Mouse (Mus musculus) midbrain, embryonic 16.5 days (tissue): ENCODE data around the gene Acoxl. TPM values are rescaled to one million over a fixed set of nuclear protein-coding genes. Genes with fewer than 3 reads are reported as not detected.
A peak's percentile ranks its signal among the peaks of the same experiment; 100 is the strongest.

Experiments
- ATAC-seq: fragments of 200-750 bp; cut with Nextera tagmentation; 2 replicates; pipeline ENCODE4 v1.8.0; 2017; ENCODE audit warnings: moderate TSS enrichment
- H3K27ac ChIP-seq: fragments of 300-500 bp; sonication (generic); 2 replicates; pipeline ENCODE4 v1.5.1; 2014; ENCODE audit warnings: mild to moderate bottlenecking, low read length, mixed read lengths
- H3K27me3 ChIP-seq: fragments of 300-500 bp; sonication (generic); 2 replicates; pipeline ENCODE4 v1.6.1; 2014; ENCODE audit warnings: low read depth, low read length, mixed read lengths; ENCODE audit not compliant: control insufficient read depth, insufficient read depth
- H3K36me3 ChIP-seq: fragments of 300-500 bp; sonication (generic); 2 replicates; pipeline ENCODE4 v1.6.1; 2014; ENCODE audit warnings: mild to moderate bottlenecking, low read length, moderate library complexity, mixed read lengths; ENCODE audit not compliant: control insufficient read depth, insufficient read depth
- H3K4me1 ChIP-seq: fragments of 300-500 bp; sonication (generic); 2 replicates; pipeline ENCODE4 v1.6.1; 2014; ENCODE audit warnings: mild to moderate bottlenecking, low read length, mixed read lengths; ENCODE audit not compliant: control insufficient read depth, insufficient read depth
- H3K4me2 ChIP-seq: fragments of 300-500 bp; sonication (generic); 2 replicates; pipeline ENCODE4 v1.6.1; 2014; ENCODE audit warnings: mild to moderate bottlenecking, low read length, mixed read lengths
- H3K4me3 ChIP-seq: fragments of 300-500 bp; sonication (generic); 2 replicates; pipeline ENCODE4 v1.5.1; 2014; ENCODE audit warnings: low read depth, mild to moderate bottlenecking, low read length, moderate library complexity, mixed read lengths
- H3K9ac ChIP-seq: fragments of 300-500 bp; sonication (generic); 2 replicates; pipeline ENCODE4 v1.6.1; 2014; ENCODE audit warnings: low read depth, low read length, mixed read lengths
- H3K9me3 ChIP-seq: fragments of 300-500 bp; sonication (generic); replicated peaks from 2 replicates; pipeline ENCODE4 v1.6.1; 2014; ENCODE audit warnings: mild to moderate bottlenecking, low read length, mixed read lengths; ENCODE audit not compliant: control insufficient read depth, poor library complexity, severe bottlenecking
- WGBS: fragments of 180-500 bp; shearing (Covaris S2); extraction: QIAGEN DNeasy Blood & Tissue Kit; methylation state at CpG from one replicate; pipeline ENCODE4 v1.1.7; 2014; 5-methylcytosine and 5-hydroxymethylcytosine counted together
- polyA plus RNA-seq: library from polyadenylated mRNA; unstranded; fragments of >200 nt; fragmentation: Nextera tagmentation; extraction: Ambion mirVana; gene quantifications from 2 replicates; pipeline ENCODE4 v1.2.1, GENCODE M21; 2015

The Acoxl gene
- polyA plus RNA-seq, 1 experiment from 2014 or later: not detected

- 15% methylated on average over 2 of the region's 2 CpGs for WGBS
- no peaks in the 10 kb centered on the region for H3K9me3 ChIP-seq
- no peaks in the 10 kb centered on the region for H3K27me3 ChIP-seq
- ATAC-seq: peak; percentile 74; the same call in 1 of the 2 replicates
- peak overlapping the region; percentile 61; the same call in 1 of the 2 replicates for H3K27ac ChIP-seq
- H3K4me3 ChIP-seq: no peak overlapping the region
- H3K36me3 ChIP-seq: no peaks in the 10 kb centered on the region
- H3K4me1 ChIP-seq: peaks cover 19% of the 10 kb centered on the region
- no peak overlapping the region for H3K4me2 ChIP-seq
- no peak overlapping the region for H3K9ac ChIP-seq
Observed at GRCm38 (mm10) chr2:127961154-127961553, 122.5 kb downstream of the Acoxl start.

GRCm38 (mm10) chr2:127961802-127962433 lies 123.2 kb downstream of the Acoxl start:
- no peak overlapping the region for H3K4me2 ChIP-seq
- 22% methylated on average over 4 of the region's 4 CpGs for WGBS
- H3K27me3 ChIP-seq: no peaks in the 10 kb centered on the region
- no peak overlapping the region for H3K4me3 ChIP-seq
- H3K9ac ChIP-seq: no peak overlapping the region
- H3K36me3 ChIP-seq: no peaks in the 10 kb centered on the region
- peaks cover 19% of the 10 kb centered on the region for H3K4me1 ChIP-seq
- H3K27ac ChIP-seq: peak overlapping the region; percentile 26; the same call in 1 of the 2 replicates
- peak; percentile 43; the same call in 1 of the 2 replicates for ATAC-seq
- H3K9me3 ChIP-seq: no peaks in the 10 kb centered on the region

- no peaks in the 10 kb centered on the region for H3K27me3 ChIP-seq
- H3K4me3 ChIP-seq: no peak overlapping the region
- H3K4me1 ChIP-seq: no peaks in the 10 kb centered on the region
- no peak for ATAC-seq
- no peak overlapping the region for H3K27ac ChIP-seq
- no peaks in the 10 kb centered on the region for H3K36me3 ChIP-seq
- WGBS: 94% methylated on average over 2 of the region's 2 CpGs
- H3K9ac ChIP-seq: no peak overlapping the region
- no peak overlapping the region for H3K4me2 ChIP-seq
- H3K9me3 ChIP-seq: no peaks in the 10 kb centered on the region
Observed at GRCm38 (mm10) chr2:127968944-127969343, 130.3 kb downstream of the Acoxl start.

GRCm38 (mm10) chr2:127976276-127976675 lies 137.6 kb downstream of the Acoxl start:
- Histone ChIP-seq H3K4me1 (no peaks in the 10 kb centered on the region), H3K4me3 (no peak overlapping the region), H3K36me3 (no peaks in the 10 kb centered on the region), H3K9ac (no peak overlapping the region), H3K4me2 (no peak overlapping the region), H3K27me3 (no peaks in the 10 kb centered on the region), H3K9me3 (no peaks in the 10 kb centered on the region), H3K27ac (no peak overlapping the region)
- ATAC-seq: no peak
- 97% methylated on average over 1 of the region's 1 CpGs for WGBS

- ATAC-seq: no peak
- no peaks in the 10 kb centered on the region for H3K9me3 ChIP-seq
- no peaks in the 10 kb centered on the region for H3K4me1 ChIP-seq
- no peak overlapping the region for H3K9ac ChIP-seq
- 91% methylated on average over 7 of the region's 7 CpGs for WGBS
- H3K27ac ChIP-seq: no peak overlapping the region
- no peak overlapping the region for H3K4me3 ChIP-seq
- H3K27me3 ChIP-seq: no peaks in the 10 kb centered on the region
- no peaks in the 10 kb centered on the region for H3K36me3 ChIP-seq
- no peak overlapping the region for H3K4me2 ChIP-seq
Observed at GRCm38 (mm10) chr2:127978601-127979230, 140.0 kb downstream of the Acoxl start.

- WGBS: 88% methylated on average over 3 of the region's 3 CpGs
- Histone ChIP-seq H3K4me3 (no peak overlapping the region), H3K27ac (no peak overlapping the region), H3K4me2 (no peak overlapping the region), H3K4me1 (no peaks in the 10 kb centered on the region), H3K9me3 (no peaks in the 10 kb centered on the region), H3K27me3 (no peaks in the 10 kb centered on the region), H3K9ac (no peak overlapping the region), H3K36me3 (no peaks in the 10 kb centered on the region)
- no peak for ATAC-seq
Observed at GRCm38 (mm10) chr2:127982610-127983009, 143.9 kb downstream of the Acoxl start.

- Histone ChIP-seq H3K4me3 (no peak overlapping the region), H3K9ac (no peak overlapping the region), H3K9me3 (no peaks in the 10 kb centered on the region), H3K27me3 (no peaks in the 10 kb centered on the region), H3K27ac (no peak overlapping the region), H3K36me3 (no peaks in the 10 kb centered on the region), H3K4me1 (no peaks in the 10 kb centered on the region), H3K4me2 (no peak overlapping the region)
- ATAC-seq: no peak
- 91% methylated on average over 4 of the region's 4 CpGs for WGBS
Observed at GRCm38 (mm10) chr2:127983301-127983700, 144.6 kb downstream of the Acoxl start.

- Histone ChIP-seq H3K36me3 (no peaks in the 10 kb centered on the region), H3K27ac (no peak overlapping the region), H3K4me1 (no peaks in the 10 kb centered on the region), H3K9me3 (no peaks in the 10 kb centered on the region), H3K4me2 (no peak overlapping the region), H3K4me3 (no peak overlapping the region), H3K27me3 (no peaks in the 10 kb centered on the region), H3K9ac (no peak overlapping the region)
- no peak for ATAC-seq
- WGBS: 95% methylated on average over 1 of the region's 1 CpGs
Observed at GRCm38 (mm10) chr2:127983981-127984380, 145.3 kb downstream of the Acoxl start.

- no peak for ATAC-seq
- Histone ChIP-seq H3K36me3 (no peaks in the 10 kb centered on the region), H3K4me2 (no peak overlapping the region), H3K9ac (no peak overlapping the region), H3K9me3 (no peaks in the 10 kb centered on the region), H3K4me3 (no peak overlapping the region), H3K27me3 (no peaks in the 10 kb centered on the region), H3K4me1 (no peaks in the 10 kb centered on the region), H3K27ac (no peak overlapping the region)
- 45% methylated on average over 4 of the region's 4 CpGs for WGBS
Observed at GRCm38 (mm10) chr2:127987706-127988105, 149.0 kb downstream of the Acoxl start.
